Mouse (Mus musculus): ENCODE results near the gene Mgat5. TPM values are rescaled to one million over a fixed set of nuclear protein-coding genes. Genes with fewer than 3 reads are reported as not detected.

Gene Mgat5
- polyA plus RNA-seq, 1 experiment = 2.2 TPM

DNA sequence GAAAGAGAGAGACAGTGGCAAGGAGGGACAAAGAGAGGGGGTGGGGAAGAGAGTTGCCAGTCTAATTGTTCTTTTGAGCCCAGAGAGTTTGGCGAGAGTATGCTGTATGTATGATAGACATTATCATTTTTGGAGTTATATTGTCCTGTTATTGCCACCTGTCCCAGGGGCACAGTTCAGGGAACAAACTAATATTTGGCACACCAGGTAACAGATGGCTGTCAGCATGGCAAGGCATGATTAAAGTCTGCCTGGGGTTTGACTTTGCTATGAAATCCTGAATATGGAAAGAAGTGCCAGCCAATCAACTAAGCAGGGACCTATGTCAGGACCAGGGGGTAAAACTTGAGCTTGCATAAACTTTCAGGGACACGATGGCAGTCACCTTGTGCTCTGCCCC lies 195.4 kb downstream of the Mgat5 start:
- no peak overlapping the region for H3ac ChIP-seq (ENCODE audit: control insufficient read depth, insufficient read length)
- no peak overlapping the region for H3K4me3 ChIP-seq
- no peaks in the 10 kb centered on the region for H3K36me3 ChIP-seq (ENCODE audit: control insufficient read depth, insufficient read depth)
- TF ChIP-seq SRF (IDR thresholded peaks at IDR 0.05; ENCODE audit: control insufficient read depth, insufficient read length, low read depth) = no peak
- TF ChIP-seq TCF3 (IDR thresholded peaks at IDR 0.05; ENCODE audit: insufficient read length, low read depth) = no peak
- no peaks in the 10 kb centered on the region for H3K27me3 ChIP-seq (ENCODE audit: control insufficient read depth, insufficient read depth, insufficient read length)
- H3K79me2 ChIP-seq (ENCODE audit: control insufficient read depth, insufficient read depth) = no peaks in the 10 kb centered on the region
- H3K4me2 ChIP-seq (ENCODE audit: low read depth) = no peak overlapping the region

DNA sequence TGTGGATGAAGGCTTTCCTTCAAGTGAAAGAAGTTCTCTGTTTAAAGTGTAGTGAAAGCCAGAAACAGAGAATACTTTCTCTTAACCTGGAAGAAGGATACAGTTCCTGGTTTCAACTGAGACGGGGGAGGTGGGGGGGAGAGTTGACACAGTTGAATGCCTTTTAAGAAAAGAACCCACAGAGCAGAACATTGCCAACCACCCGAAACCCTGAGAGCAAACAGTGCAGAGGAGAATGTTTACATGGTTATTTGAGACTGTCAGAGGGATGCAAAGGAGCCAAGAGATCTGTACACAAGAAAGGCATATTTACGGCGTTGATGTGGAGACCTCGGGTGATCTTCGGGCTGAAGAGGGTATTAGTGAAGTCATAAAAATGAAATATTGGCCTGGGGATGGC lies 195.9 kb downstream of the Mgat5 start:
- TF ChIP-seq MYOD1 (IDR thresholded peaks at IDR 0.05; ENCODE audit: control insufficient read depth in 1 of 3, insufficient read length in 2 of 3, low read depth in 2 of 3) (no peak), MAX (IDR thresholded peaks at IDR 0.05; ENCODE audit: low read depth) (no peak)
- Histone ChIP-seq H3ac (ENCODE audit: control insufficient read depth, insufficient read length) (no peak overlapping the region), H3K27me3 (ENCODE audit: control insufficient read depth, insufficient read depth, insufficient read length) (no peaks in the 10 kb centered on the region), H3K4me2 (ENCODE audit: low read depth) (no peak overlapping the region), H3K79me2 (ENCODE audit: control insufficient read depth, insufficient read depth) (no peaks in the 10 kb centered on the region), H3K36me3 (ENCODE audit: control insufficient read depth, insufficient read depth) (no peaks in the 10 kb centered on the region), H3K4me3 (no peak overlapping the region)

DNA sequence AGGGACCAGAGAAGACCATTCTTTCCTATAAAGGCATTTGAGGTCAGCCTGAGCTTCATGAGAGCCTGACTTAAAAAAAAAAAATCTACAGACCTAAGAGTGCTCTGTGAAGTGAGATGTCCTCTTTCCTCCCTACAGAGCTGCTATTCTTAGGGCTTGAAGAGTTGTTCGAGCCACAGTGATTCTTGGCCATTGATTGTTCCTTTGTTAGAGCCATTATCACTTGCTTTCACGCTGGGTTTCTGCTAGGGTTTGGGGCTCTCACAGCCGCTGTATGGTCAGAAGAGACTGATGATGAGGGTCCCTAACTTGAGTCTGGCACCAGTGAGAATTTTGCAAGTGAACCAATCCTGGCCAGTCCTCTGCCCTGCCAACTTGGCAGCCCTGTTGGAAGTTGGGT lies 199.8 kb downstream of the Mgat5 start:
- Histone ChIP-seq H3K79me2 (ENCODE audit: control insufficient read depth, insufficient read depth) (no peaks in the 10 kb centered on the region), H3K36me3 (ENCODE audit: control insufficient read depth, insufficient read depth) (no peaks in the 10 kb centered on the region), H3ac (ENCODE audit: control insufficient read depth, insufficient read length) (no peak overlapping the region), H3K27me3 (ENCODE audit: control insufficient read depth, insufficient read depth, insufficient read length) (no peaks in the 10 kb centered on the region), H3K4me2 (ENCODE audit: low read depth) (no peak overlapping the region), H3K4me3 (no peak overlapping the region)
- TF ChIP-seq MAX (IDR thresholded peaks at IDR 0.05; ENCODE audit: low read depth) (no peak), SRF (IDR thresholded peaks at IDR 0.05; ENCODE audit: control insufficient read depth, insufficient read length, low read depth) (no peak), REST (IDR thresholded peaks at IDR 0.05; ENCODE audit: insufficient read depth, insufficient read length) (no peak), TCF12 (IDR thresholded peaks at IDR 0.05; ENCODE audit: insufficient read depth, poor library complexity, severe bottlenecking) (no peak), POLR2A (IDR thresholded peaks at IDR 0.05; ENCODE audit: insufficient read length, low read depth) (no peak), MYOG (IDR thresholded peaks at IDR 0.05; ENCODE audit: control insufficient read depth in 1 of 3, insufficient read depth in 1 of 3, insufficient read length in 2 of 3, low read depth in 2 of 3) (no peak), MYOD1 (IDR thresholded peaks at IDR 0.05; ENCODE audit: control insufficient read depth in 1 of 3, insufficient read length in 2 of 3, low read depth in 2 of 3) (no peak), POLR2AphosphoS2 (IDR thresholded peaks at IDR 0.05; ENCODE audit: insufficient read length, low read depth) (no peak)

DNA sequence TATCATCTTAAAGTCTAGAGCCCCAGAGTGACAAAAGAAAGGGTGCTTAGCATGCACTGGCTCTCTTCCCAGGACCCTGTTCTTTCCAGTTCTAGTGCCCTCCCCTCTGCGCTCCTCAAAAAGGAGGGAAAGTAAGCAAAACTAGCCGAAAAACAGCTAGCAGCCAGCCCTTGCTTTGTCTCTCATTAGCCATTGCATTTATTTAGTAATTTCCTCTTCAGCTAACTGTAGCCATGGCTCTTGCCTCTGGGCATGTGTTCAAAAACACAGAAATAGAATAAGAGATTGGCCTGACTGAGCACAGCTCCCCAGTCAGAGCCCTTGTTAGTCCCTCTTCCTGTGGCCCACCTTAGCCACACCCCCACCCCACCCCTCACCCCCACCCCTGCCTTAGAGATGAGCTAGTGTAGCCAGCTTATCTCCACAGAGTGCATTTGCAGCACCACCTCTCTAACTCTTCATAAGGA lies 204.2 kb downstream of the Mgat5 start:
- Histone ChIP-seq H3K36me3 (ENCODE audit: control insufficient read depth, insufficient read depth) (no peaks in the 10 kb centered on the region), H3ac (ENCODE audit: control insufficient read depth, insufficient read length) (no peak overlapping the region), H3K4me3 (no peak overlapping the region), H3K27me3 (ENCODE audit: control insufficient read depth, insufficient read depth, insufficient read length) (no peaks in the 10 kb centered on the region), H3K4me2 (ENCODE audit: low read depth) (no peak overlapping the region), H3K79me2 (ENCODE audit: control insufficient read depth, insufficient read depth) (no peaks in the 10 kb centered on the region)
- TF ChIP-seq SRF (IDR thresholded peaks at IDR 0.05; ENCODE audit: control insufficient read depth, insufficient read length, low read depth) (no peak), CEBPB (IDR thresholded peaks at IDR 0.05; ENCODE audit: insufficient read depth, poor library complexity, severe bottlenecking) (no peak), TCF3 (IDR thresholded peaks at IDR 0.05; ENCODE audit: insufficient read length, low read depth) (no peak), USF1 (IDR thresholded peaks at IDR 0.05; ENCODE audit: low read depth) (no peak), MYOD1 (IDR thresholded peaks at IDR 0.05; ENCODE audit: control insufficient read depth in 1 of 3, insufficient read length in 2 of 3, low read depth in 2 of 3) (no peak), MAX (IDR thresholded peaks at IDR 0.05; ENCODE audit: low read depth) (no peak), MYOG (IDR thresholded peaks at IDR 0.05; ENCODE audit: control insufficient read depth in 1 of 3, insufficient read depth in 1 of 3, insufficient read length in 2 of 3, low read depth in 2 of 3) (no peak), TCF12 (IDR thresholded peaks at IDR 0.05; ENCODE audit: insufficient read depth, poor library complexity, severe bottlenecking) (no peak), REST (IDR thresholded peaks at IDR 0.05; ENCODE audit: insufficient read depth, insufficient read length) (no peak), POLR2AphosphoS2 (IDR thresholded peaks at IDR 0.05; ENCODE audit: insufficient read length, low read depth) (no peak), POLR2A (IDR thresholded peaks at IDR 0.05; ENCODE audit: insufficient read length, low read depth) (no peak), E2F4 (IDR thresholded peaks at IDR 0.05; ENCODE audit: insufficient read depth) (no peak)

DNA sequence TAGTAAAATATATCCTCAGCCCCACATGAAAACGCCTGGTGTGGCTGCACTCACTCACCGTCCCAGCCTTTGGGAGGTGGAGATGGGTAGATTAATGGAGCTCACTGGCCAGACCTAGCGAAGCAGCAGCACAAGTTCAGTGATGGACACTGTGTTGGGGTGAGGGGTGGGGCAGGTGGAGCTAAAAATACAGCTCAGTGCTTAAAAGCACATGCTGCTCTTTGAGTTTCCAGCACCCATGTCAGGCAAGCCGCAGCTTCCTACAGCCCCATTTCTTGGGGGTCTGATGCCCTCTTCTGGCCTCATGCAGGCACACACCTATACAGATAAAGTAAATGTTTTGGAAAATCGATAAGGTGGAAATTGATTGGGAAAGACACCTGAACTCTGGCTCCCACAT lies 204.7 kb downstream of the Mgat5 start:
- TF ChIP-seq REST (IDR thresholded peaks at IDR 0.05; ENCODE audit: insufficient read depth, insufficient read length) (no peak), USF1 (IDR thresholded peaks at IDR 0.05; ENCODE audit: low read depth) (no peak), TCF12 (IDR thresholded peaks at IDR 0.05; ENCODE audit: insufficient read depth, poor library complexity, severe bottlenecking) (no peak), MAX (IDR thresholded peaks at IDR 0.05; ENCODE audit: low read depth) (no peak), E2F4 (IDR thresholded peaks at IDR 0.05; ENCODE audit: insufficient read depth) (no peak), CEBPB (IDR thresholded peaks at IDR 0.05; ENCODE audit: insufficient read depth, poor library complexity, severe bottlenecking) (no peak), POLR2AphosphoS2 (IDR thresholded peaks at IDR 0.05; ENCODE audit: insufficient read length, low read depth) (no peak), MYOG (IDR thresholded peaks at IDR 0.05; ENCODE audit: control insufficient read depth in 1 of 3, insufficient read depth in 1 of 3, insufficient read length in 2 of 3, low read depth in 2 of 3) (no peak)
- H3K27me3 ChIP-seq (ENCODE audit: control insufficient read depth, insufficient read depth, insufficient read length) = no peaks in the 10 kb centered on the region
- H3K4me2 ChIP-seq (ENCODE audit: low read depth) = no peak overlapping the region
- no peaks in the 10 kb centered on the region for H3K36me3 ChIP-seq (ENCODE audit: control insufficient read depth, insufficient read depth)
- H3ac ChIP-seq (ENCODE audit: control insufficient read depth, insufficient read length) = no peak overlapping the region
- H3K4me3 ChIP-seq = no peak overlapping the region
- no peaks in the 10 kb centered on the region for H3K79me2 ChIP-seq (ENCODE audit: control insufficient read depth, insufficient read depth)
